Mouse (Mus musculus): ENCODE measurements at regions not wholly inside any gene's neighbourhood (a gene's known extent, or its start where the extent isn't known, plus 50 kb on each side); places are given as distances from the start of the nearest gene placed in this dataset.

- intact Hi-C loops (cut with DNase I), result loop anchor here (2.0 kb wide), 1 partner anchor 158 kb away; no protein-coding TSS in a partner anchor
Measured at GRCm38 (mm10) chr10:117517071-117517714, 112.1 kb upstream of the Cpm start.

GRCm38 (mm10) chr10:117516510-117516909 is 112.8 kb upstream of the Cpm start:
- intact Hi-C loops (cut with DNase I), result loop anchor here (2.0 kb wide), 1 partner anchor 158 kb away; no protein-coding TSS in a partner anchor

- intact Hi-C loops (cut with DNase I), result loop anchor here (2.0 kb wide), 1 partner anchor 159 kb away; no protein-coding TSS in a partner anchor
Measured at GRCm38 (mm10) chr10:117515777-117516501, 113.4 kb upstream of the Cpm start.

- intact Hi-C loops (cut with DNase I), result no loop called here
Measured at GRCm38 (mm10) chr10:117515039-117515438, 114.3 kb upstream of the Cpm start.

GRCm38 (mm10) chr10:117513925-117514546 is 115.3 kb upstream of the Cpm start:
- intact Hi-C loops (cut with DNase I), result no loop called here

GRCm38 (mm10) chr10:117512424-117513257 is 116.7 kb upstream of the Cpm start:
- intact Hi-C loops (cut with DNase I), result no loop called here

- intact Hi-C loops (cut with DNase I), result no loop called here
Measured at GRCm38 (mm10) chr10:117511483-117512406, 117.6 kb upstream of the Cpm start.

GRCm38 (mm10) chr10:117510529-117511482 is 118.5 kb upstream of the Cpm start:
- intact Hi-C loops (cut with DNase I), result no loop called here

GRCm38 (mm10) chr10:117510224-117510486 is 119.1 kb upstream of the Cpm start:
- intact Hi-C loops (cut with DNase I), result no loop called here

GRCm38 (mm10) chr10:117509431-117510223 is 119.7 kb upstream of the Cpm start:
- intact Hi-C loops (cut with DNase I), result no loop called here

- intact Hi-C loops (cut with DNase I), result no loop called here
Measured at GRCm38 (mm10) chr10:117506252-117506992, 122.9 kb upstream of the Cpm start.

- intact Hi-C loops (cut with DNase I), result no loop called here
Measured at GRCm38 (mm10) chr10:117505529-117505928, 123.8 kb upstream of the Cpm start.

- intact Hi-C loops (cut with DNase I), result no loop called here
Measured at GRCm38 (mm10) chr10:117505057-117505456, 124.2 kb upstream of the Cpm start.

- intact Hi-C loops (cut with DNase I), result no loop called here
Measured at GRCm38 (mm10) chr10:117504267-117504902, 124.6 kb upstream of the Cpsf6 start.

GRCm38 (mm10) chr10:117503222-117504184 is 123.7 kb upstream of the Cpsf6 start:
- intact Hi-C loops (cut with DNase I), result no loop called here

GRCm38 (mm10) chr10:117502731-117503130 is 122.9 kb upstream of the Cpsf6 start:
- intact Hi-C loops (cut with DNase I), result no loop called here
